Mouse (Mus musculus): ENCODE data around the gene Ak1.

- no peak for TF ChIP-seq CTCF (conservative IDR thresholded peaks at IDR 0.05 in 1 of 2, IDR thresholded peaks at IDR 0.05 in 1 of 2; ENCODE audit: low read depth in 2 of 2, low read length in 2 of 2)
- TF ChIP-seq USF1 (IDR thresholded peaks at IDR 0.05; ENCODE audit: low read depth, low read length): no peak
- no peak for TF ChIP-seq POLR2AphosphoS2 (IDR thresholded peaks at IDR 0.05; ENCODE audit: low read depth, low read length)
- TF ChIP-seq E2F4 (IDR thresholded peaks at IDR 0.05; ENCODE audit: insufficient replicate concordance, low read depth, low read length): no peak
- TF ChIP-seq MAFK (IDR thresholded peaks at IDR 0.05; ENCODE audit: insufficient replicate concordance, low read length): no peak
- no peak for TF ChIP-seq TCF12 (IDR thresholded peaks at IDR 0.05; ENCODE audit: low read depth, low read length)
- no peak for TF ChIP-seq POLR2A (IDR thresholded peaks at IDR 0.05; ENCODE audit: low read depth, low read length)
- TF ChIP-seq ZC3H11A (IDR thresholded peaks at IDR 0.05; ENCODE audit: low read depth, low read length): no peak
- TF ChIP-seq EP300 (IDR thresholded peaks at IDR 0.05; ENCODE audit: low read length): no peak
- TF ChIP-seq CHD1 (IDR thresholded peaks at IDR 0.05; ENCODE audit: low read depth, low read length): no peak
- TF ChIP-seq MAX (IDR thresholded peaks at IDR 0.05; ENCODE audit: low read length): no peak
- TF ChIP-seq RAD21 (IDR thresholded peaks at IDR 0.05; ENCODE audit: low read depth, low read length): no peak
- no peak for TF ChIP-seq NELFE (IDR thresholded peaks at IDR 0.05; ENCODE audit: low read depth, low read length)
- no peak for TF ChIP-seq MEF2A (IDR thresholded peaks at IDR 0.05; ENCODE audit: borderline replicate concordance, low read depth, low read length)
Measured at GRCm38 (mm10) chr2:32590224-32590623, 31.3 kb upstream of the Ak1 start.

All from CH12.LX (cell line).